Mouse (Mus musculus): ENCODE measurements around the gene Erc2. TPM values are rescaled to one million over a fixed set of nuclear protein-coding genes. Genes with fewer than 3 reads are reported as not detected.

Erc2 gene
- total RNA-seq, 2 experiments from 2014 or later = 202 to 240 TPM

GRCm38 (mm10) chr14:27815739-27816138 is 193.5 kb downstream of the Erc2 start:
- DNase-seq (ENCODE audit: low spot score in 2 of 2) = no peak
- intact Hi-C loops (cut with DNase I) = no loop called here

- intact Hi-C loops (cut with DNase I) = no loop called here
- no peak for DNase-seq (ENCODE audit: low spot score in 2 of 2)
Observed at GRCm38 (mm10) chr14:27818986-27819385, 196.8 kb downstream of the Erc2 start.

GRCm38 (mm10) chr14:27821801-27822200 is 199.6 kb downstream of the Erc2 start:
- intact Hi-C loops (cut with DNase I) = no loop called here
- DNase-seq (ENCODE audit: low spot score in 2 of 2) = no peak

- intact Hi-C loops (cut with DNase I) = no loop called here
- no peak for DNase-seq (ENCODE audit: low spot score in 2 of 2)
Observed at GRCm38 (mm10) chr14:27822566-27822965, 200.3 kb downstream of the Erc2 start.

GRCm38 (mm10) chr14:27823048-27823447 is 200.8 kb downstream of the Erc2 start:
- intact Hi-C loops (cut with DNase I) = no loop called here
- DNase-seq (ENCODE audit: low spot score in 2 of 2) = no peak

- no peak for DNase-seq (ENCODE audit: low spot score in 2 of 2)
- intact Hi-C loops (cut with DNase I) = no loop called here
Observed at GRCm38 (mm10) chr14:27823897-27824296, 201.7 kb downstream of the Erc2 start.

- no peak for DNase-seq (ENCODE audit: low spot score in 2 of 2)
- intact Hi-C loops (cut with DNase I) = no loop called here
Observed at GRCm38 (mm10) chr14:27826829-27827228, 204.6 kb downstream of the Erc2 start.

- DNase-seq (ENCODE audit: low spot score in 2 of 2) = no peak
- intact Hi-C loops (cut with DNase I) = no loop called here
Observed at GRCm38 (mm10) chr14:27828089-27828488, 205.9 kb downstream of the Erc2 start.

- intact Hi-C loops (cut with DNase I) = no loop called here
- DNase-seq (ENCODE audit: low spot score in 2 of 2) = no peak
Observed at GRCm38 (mm10) chr14:27832196-27832595, 210.0 kb downstream of the Erc2 start.

GRCm38 (mm10) chr14:27835351-27835750 is 213.1 kb downstream of the Erc2 start:
- no peak for DNase-seq (ENCODE audit: low spot score in 2 of 2)
- intact Hi-C loops (cut with DNase I) = no loop called here

- DNase-seq (ENCODE audit: low spot score in 2 of 2) = no peak
- intact Hi-C loops (cut with DNase I) = no loop called here
Observed at GRCm38 (mm10) chr14:27837601-27838105, 215.4 kb downstream of the Erc2 start.

GRCm38 (mm10) chr14:27840120-27840519 is 217.9 kb downstream of the Erc2 start:
- intact Hi-C loops (cut with DNase I) = no loop called here
- DNase-seq (ENCODE audit: low spot score in 2 of 2) = no peak

- peak; percentile 66 to 67 for DNase-seq (ENCODE audit: low spot score in 2 of 2)
- intact Hi-C loops (cut with DNase I) = no loop called here
Observed at GRCm38 (mm10) chr14:27846875-27847274, 224.6 kb downstream of the Erc2 start.

- intact Hi-C loops (cut with DNase I) = no loop called here
- no peak for DNase-seq (ENCODE audit: low spot score in 2 of 2)
Observed at GRCm38 (mm10) chr14:27847291-27847690, 225.1 kb downstream of the Erc2 start.

GRCm38 (mm10) chr14:27851231-27851630 is 229.0 kb downstream of the Erc2 start:
- DNase-seq (ENCODE audit: low spot score in 2 of 2) = no peak
- intact Hi-C loops (cut with DNase I) = no loop called here

GRCm38 (mm10) chr14:27852606-27853005 is 230.4 kb downstream of the Erc2 start:
- peak; percentile 34 to 65 for DNase-seq (ENCODE audit: low spot score in 2 of 2)
- intact Hi-C loops (cut with DNase I) = no loop called here

GRCm38 (mm10) chr14:27860371-27861046 is 238.3 kb downstream of the Erc2 start:
- intact Hi-C loops (cut with DNase I) = no loop called here
- peak; percentile 81 to 82 for DNase-seq (ENCODE audit: low spot score in 2 of 2)

GRCm38 (mm10) chr14:27862299-27862698 is 240.1 kb downstream of the Erc2 start:
- DNase-seq (ENCODE audit: low spot score in 2 of 2) = no peak
- intact Hi-C loops (cut with DNase I) = no loop called here

- no peak for DNase-seq (ENCODE audit: low spot score in 2 of 2)
- intact Hi-C loops (cut with DNase I) = no loop called here
Observed at GRCm38 (mm10) chr14:27867386-27867785, 245.2 kb downstream of the Erc2 start.

GRCm38 (mm10) chr14:27873619-27874018 is 251.4 kb downstream of the Erc2 start:
- no peak for DNase-seq (ENCODE audit: low spot score in 2 of 2)
- intact Hi-C loops (cut with DNase I) = no loop called here

GRCm38 (mm10) chr14:27875991-27876411 is 253.8 kb downstream of the Erc2 start:
- peak; percentile 62 to 71 for DNase-seq (ENCODE audit: low spot score in 2 of 2)
- intact Hi-C loops (cut with DNase I) = no loop called here

GRCm38 (mm10) chr14:27881972-27882371 is 259.7 kb downstream of the Erc2 start:
- intact Hi-C loops (cut with DNase I) = no loop called here
- no peak for DNase-seq (ENCODE audit: low spot score in 2 of 2)

Data from left cerebral cortex, postnatal 36 days (tissue).